Mouse (Mus musculus): ENCODE measurements around the gene Cnn2. TPM values are rescaled to one million over a fixed set of nuclear protein-coding genes. Genes with fewer than 3 reads are reported as not detected.
A peak's percentile ranks its signal among the peaks of the same experiment; 100 is the strongest.

The Cnn2 gene
- total and polyA plus RNA-seq, 2 experiments from 2014 or later = 15.7 to 28.2 TPM

GRCm38 (mm10) chr10:79959847-79960601 is 28.4 kb upstream of the Cnn2 start, which contains the start of gene Wdr18:
Wdr18 (plus strand) TSS chr10:79960152.
- WGBS = 1% methylated on average over 61 of the region's 61 CpGs
- H3K4me2 ChIP-seq (ENCODE audit: low read depth) = peak within 1 kb of the TSS; percentile 86

DNA sequence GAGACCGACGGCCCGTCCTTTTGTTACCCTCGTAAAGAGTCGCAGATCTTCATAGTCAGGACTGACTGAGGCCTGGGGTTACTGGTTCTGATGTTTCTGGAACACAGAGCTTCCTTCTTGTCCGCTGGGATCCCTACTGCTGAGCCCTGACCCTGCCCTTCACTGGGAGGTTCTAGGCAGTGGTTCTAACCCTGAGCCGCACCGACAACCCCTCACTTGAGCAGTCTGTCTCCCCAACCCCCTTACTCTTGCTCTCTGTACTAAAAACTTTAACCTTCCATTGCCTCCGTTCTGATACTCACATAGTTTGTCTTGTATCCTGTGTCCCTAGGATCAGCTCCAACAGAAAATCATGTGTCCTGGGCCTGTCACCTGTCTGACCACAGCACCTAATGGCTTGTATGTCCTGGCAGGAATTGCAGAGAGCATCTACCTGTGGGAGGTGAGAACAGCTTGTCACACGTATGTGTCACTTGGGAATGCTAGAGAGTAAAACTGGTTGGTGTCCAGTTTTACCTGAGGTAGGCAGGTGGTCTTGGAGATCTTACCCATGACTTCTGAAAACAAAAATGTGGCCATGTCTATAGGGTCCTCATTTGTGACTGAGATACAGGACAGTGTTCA is 27.6 kb upstream of the Cnn2 start:
- no peaks in the 10 kb centered on the region for H3K27me3 ChIP-seq (ENCODE audit: insufficient read depth, low read length)
- peaks cover 39% of the 10 kb centered on the region for H3K36me3 ChIP-seq (ENCODE audit: insufficient read depth)
- TF ChIP-seq CTCF (IDR thresholded peaks at IDR 0.05; ENCODE audit: low read depth) = no peak
- ATAC-seq (no peak), DNase-seq (no peak)
- peak overlapping the region; percentile 79 for H3K4me3 ChIP-seq (ENCODE audit: low read depth, low read length)
- H3K4me1 ChIP-seq (ENCODE audit: insufficient read depth) = no peaks in the 10 kb centered on the region
- no peak overlapping the region for H3K27ac ChIP-seq (ENCODE audit: low read depth, low read length)
- H3K9ac ChIP-seq = peak overlapping the region; percentile 84
- H3K9me3 ChIP-seq (ENCODE audit: low read length) = no peaks in the 10 kb centered on the region
- H3K4me2 ChIP-seq (ENCODE audit: low read depth) = peak overlapping the region; percentile 86
- WGBS = 17% methylated on average over 10 of the region's 10 CpGs

More at GRCm38 (mm10) chr10:79959847-79960601, 28.4 kb upstream of the Cnn2 start, which contains the start of gene Wdr18:
- TF ChIP-seq CTCF (IDR thresholded peaks at IDR 0.05; ENCODE audit: low read depth) = peak; percentile 99
- peak within 1 kb of the TSS; percentile 69 for H3K27ac ChIP-seq (ENCODE audit: low read depth, low read length)
- peaks cover 31% of the 10 kb centered on the region for H3K36me3 ChIP-seq (ENCODE audit: insufficient read depth)
- H3K9me3 ChIP-seq (ENCODE audit: low read length) = no peaks in the 10 kb centered on the region
- DNase-seq (peak; percentile 100), ATAC-seq (peak; percentile 97)
- no peaks in the 10 kb centered on the region for H3K4me1 ChIP-seq (ENCODE audit: insufficient read depth)
- peak within 1 kb of the TSS; percentile 84 for H3K9ac ChIP-seq
- no peaks in the 10 kb centered on the region for H3K27me3 ChIP-seq (ENCODE audit: insufficient read depth, low read length)
- H3K4me3 ChIP-seq (ENCODE audit: low read depth, low read length) = peak within 1 kb of the TSS; percentile 79

DNA sequence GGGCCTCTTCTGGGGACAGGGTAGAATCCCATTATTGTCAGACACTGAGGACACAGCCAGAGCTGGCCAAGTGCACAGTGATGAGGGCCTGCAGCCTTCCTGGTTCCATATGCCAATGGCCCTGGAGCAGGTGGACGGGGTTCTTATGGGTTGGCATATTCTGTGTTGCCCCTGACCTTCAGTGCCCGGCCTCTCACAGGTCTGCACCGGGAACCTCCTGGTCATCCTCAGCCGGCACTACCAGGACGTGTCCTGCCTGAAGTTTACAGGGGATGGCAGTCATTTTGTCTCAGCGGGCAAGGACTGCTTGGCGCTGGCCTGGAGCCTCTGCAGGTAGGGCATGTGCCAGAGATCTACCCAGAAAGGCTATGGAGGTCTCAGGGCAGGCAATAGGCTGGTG is 23.7 kb upstream of the Cnn2 start:
- no peak overlapping the region for H3K4me3 ChIP-seq (ENCODE audit: low read depth, low read length)
- H3K27ac ChIP-seq (ENCODE audit: low read depth, low read length) = no peak overlapping the region
- no peak overlapping the region for H3K4me2 ChIP-seq (ENCODE audit: low read depth)
- no peaks in the 10 kb centered on the region for H3K4me1 ChIP-seq (ENCODE audit: insufficient read depth)
- no peak for TF ChIP-seq CTCF (IDR thresholded peaks at IDR 0.05; ENCODE audit: low read depth)
- H3K9ac ChIP-seq = no peak overlapping the region
- peaks cover 62% of the 10 kb centered on the region for H3K36me3 ChIP-seq (ENCODE audit: insufficient read depth)
- no peaks in the 10 kb centered on the region for H3K27me3 ChIP-seq (ENCODE audit: insufficient read depth, low read length)
- DNase-seq (no peak), ATAC-seq (no peak)
- 98% methylated on average over 7 of the region's 7 CpGs for WGBS
- no peaks in the 10 kb centered on the region for H3K9me3 ChIP-seq (ENCODE audit: low read length)

DNA sequence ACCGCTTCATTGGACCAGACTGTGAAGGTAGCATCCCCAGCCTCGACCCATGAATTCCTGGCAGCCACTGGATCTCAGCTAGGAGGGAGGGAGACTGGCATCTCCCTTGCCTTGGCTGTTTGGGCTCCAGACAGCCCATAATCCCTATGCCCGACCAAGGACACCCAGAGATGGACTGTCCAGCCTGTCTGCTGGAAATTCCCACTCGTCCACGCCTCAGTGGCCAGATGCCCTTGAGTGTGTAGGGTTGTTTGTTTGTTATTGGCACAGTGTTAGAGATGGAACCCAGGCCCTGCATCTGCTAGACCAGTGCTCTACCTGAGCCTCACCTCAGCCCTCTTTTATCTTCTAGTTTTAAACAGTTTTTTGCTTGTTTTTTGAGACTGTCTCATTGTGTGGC is 23.1 kb upstream of the Cnn2 start:
- Histone ChIP-seq H3K36me3 (ENCODE audit: insufficient read depth) (peaks cover 62% of the 10 kb centered on the region), H3K4me1 (ENCODE audit: insufficient read depth) (no peaks in the 10 kb centered on the region), H3K9me3 (ENCODE audit: low read length) (no peaks in the 10 kb centered on the region), H3K27ac (ENCODE audit: low read depth, low read length) (no peak overlapping the region), H3K4me2 (ENCODE audit: low read depth) (no peak overlapping the region), H3K27me3 (ENCODE audit: insufficient read depth, low read length) (no peaks in the 10 kb centered on the region), H3K9ac (no peak overlapping the region), H3K4me3 (ENCODE audit: low read depth, low read length) (no peak overlapping the region)
- 90% methylated on average over 5 of the region's 5 CpGs for WGBS
- no peak for TF ChIP-seq CTCF (IDR thresholded peaks at IDR 0.05; ENCODE audit: low read depth)
- DNase-seq = no peak
- ATAC-seq = no peak

- H3K27ac ChIP-seq (ENCODE audit: low read depth, low read length) = no peak overlapping the region
- no peak overlapping the region for H3K4me2 ChIP-seq (ENCODE audit: low read depth)
- ATAC-seq = no peak
- WGBS = 90% methylated on average over 5 of the region's 5 CpGs
- no peak overlapping the region for H3K4me3 ChIP-seq (ENCODE audit: low read depth, low read length)
- no peaks in the 10 kb centered on the region for H3K4me1 ChIP-seq (ENCODE audit: insufficient read depth)
- H3K36me3 ChIP-seq (ENCODE audit: insufficient read depth) = peaks cover 59% of the 10 kb centered on the region
- no peak overlapping the region for H3K9ac ChIP-seq
- no peak for DNase-seq
- peaks cover 9% of the 10 kb centered on the region for H3K27me3 ChIP-seq (ENCODE audit: insufficient read depth, low read length)
- H3K9me3 ChIP-seq (ENCODE audit: low read length) = no peaks in the 10 kb centered on the region
- TF ChIP-seq CTCF (IDR thresholded peaks at IDR 0.05; ENCODE audit: low read depth) = no peak
Observed at GRCm38 (mm10) chr10:79966886-79967400, 21.4 kb upstream of the Cnn2 start.

DNA sequence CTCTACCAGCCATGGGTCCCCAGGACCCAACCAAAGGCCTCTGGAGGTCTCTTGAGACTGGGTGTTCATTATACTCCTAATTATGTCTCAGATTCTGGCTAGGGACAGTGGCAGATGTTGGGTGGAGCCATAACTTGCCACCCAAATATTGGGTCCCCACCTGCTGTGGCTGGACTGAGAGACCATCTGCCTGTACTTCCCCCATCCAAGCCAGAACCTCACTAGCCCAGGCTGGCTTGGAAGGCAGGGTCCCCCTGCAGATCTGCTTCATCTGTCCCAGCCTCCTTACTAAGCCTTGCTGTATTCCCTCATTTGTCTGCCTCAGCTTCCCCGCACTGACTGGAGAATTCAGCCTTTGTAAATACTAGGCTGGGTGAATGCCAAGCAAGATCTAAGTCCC is 20.2 kb upstream of the Cnn2 start:
- peaks cover 48% of the 10 kb centered on the region for H3K36me3 ChIP-seq (ENCODE audit: insufficient read depth)
- no peak overlapping the region for H3K27ac ChIP-seq (ENCODE audit: low read depth, low read length)
- DNase-seq (no peak), ATAC-seq (no peak)
- no peaks in the 10 kb centered on the region for H3K9me3 ChIP-seq (ENCODE audit: low read length)
- TF ChIP-seq CTCF (IDR thresholded peaks at IDR 0.05; ENCODE audit: low read depth) = no peak
- no peak overlapping the region for H3K4me3 ChIP-seq (ENCODE audit: low read depth, low read length)
- peaks cover 12% of the 10 kb centered on the region for H3K27me3 ChIP-seq (ENCODE audit: insufficient read depth, low read length)
- no peak overlapping the region for H3K9ac ChIP-seq
- no peaks in the 10 kb centered on the region for H3K4me1 ChIP-seq (ENCODE audit: insufficient read depth)
- no peak overlapping the region for H3K4me2 ChIP-seq (ENCODE audit: low read depth)
- 67% methylated on average over 1 of the region's 1 CpGs for WGBS

DNA sequence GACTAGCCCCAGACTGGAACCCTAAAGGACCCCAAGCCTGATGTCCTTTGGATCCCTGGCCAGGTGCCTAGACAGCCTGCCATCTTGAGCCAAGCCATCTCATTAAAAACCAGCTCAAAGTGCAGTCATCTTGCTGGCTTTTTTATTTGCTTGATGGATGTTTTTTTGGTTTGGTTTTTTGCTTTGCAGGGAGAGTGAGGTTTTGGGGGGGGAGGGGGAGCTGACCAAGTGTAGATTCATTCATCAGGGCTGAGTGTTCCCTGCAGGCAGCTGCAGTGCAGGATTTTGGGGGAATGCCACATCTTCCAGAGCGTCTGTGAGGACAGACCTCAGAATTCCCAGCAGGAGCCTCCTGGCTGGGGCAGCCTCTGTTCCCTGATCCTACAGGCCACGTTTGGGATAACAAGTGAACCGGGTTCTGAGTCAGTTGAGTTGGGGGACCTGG is 19.2 kb upstream of the Cnn2 start:
- no peak for TF ChIP-seq CTCF (IDR thresholded peaks at IDR 0.05; ENCODE audit: low read depth)
- DNase-seq (no peak), ATAC-seq (peak; percentile 23; the same call in 1 of the 2 replicates)
- H3K9me3 ChIP-seq (ENCODE audit: low read length) = no peaks in the 10 kb centered on the region
- H3K4me1 ChIP-seq (ENCODE audit: insufficient read depth) = no peaks in the 10 kb centered on the region
- H3K4me3 ChIP-seq (ENCODE audit: low read depth, low read length) = no peak overlapping the region
- H3K4me2 ChIP-seq (ENCODE audit: low read depth) = no peak overlapping the region
- 8% methylated on average over 3 of the region's 3 CpGs for WGBS
- H3K27me3 ChIP-seq (ENCODE audit: insufficient read depth, low read length) = peaks cover 12% of the 10 kb centered on the region
- no peak overlapping the region for H3K9ac ChIP-seq
- H3K36me3 ChIP-seq (ENCODE audit: insufficient read depth) = peaks cover 40% of the 10 kb centered on the region
- no peak overlapping the region for H3K27ac ChIP-seq (ENCODE audit: low read depth, low read length)

Data from forebrain, postnatal 0 days (tissue).